Mouse (Mus musculus) frontal cortex, adult 2 months (tissue): ENCODE results near the gene Gm10799. TPM values are rescaled to one million over a fixed set of nuclear protein-coding genes. Genes with fewer than 3 reads are reported as not detected.
A peak's percentile ranks its signal among the peaks of the same experiment; 100 is the strongest.

Source experiments
- DNase-seq, 2 experiments: peaks; one replicate each; pipeline ENCODE4 v3.0.0; 2022; ENCODE audit warnings: low spot score in 1 of 2; ENCODE audit errors: extremely low spot score in 1 of 2
- polyA plus RNA-seq: library from polyadenylated mRNA; depleted of rRNA; stranded (reverse); fragments of >200 nt; gene quantifications from 2 replicates; pipeline ENCODE4 v1.2.3, GENCODE M21; 2012; rRNA removed

The Gm10799 gene
- polyA plus RNA-seq, 1 experiment = not detected

DNA sequence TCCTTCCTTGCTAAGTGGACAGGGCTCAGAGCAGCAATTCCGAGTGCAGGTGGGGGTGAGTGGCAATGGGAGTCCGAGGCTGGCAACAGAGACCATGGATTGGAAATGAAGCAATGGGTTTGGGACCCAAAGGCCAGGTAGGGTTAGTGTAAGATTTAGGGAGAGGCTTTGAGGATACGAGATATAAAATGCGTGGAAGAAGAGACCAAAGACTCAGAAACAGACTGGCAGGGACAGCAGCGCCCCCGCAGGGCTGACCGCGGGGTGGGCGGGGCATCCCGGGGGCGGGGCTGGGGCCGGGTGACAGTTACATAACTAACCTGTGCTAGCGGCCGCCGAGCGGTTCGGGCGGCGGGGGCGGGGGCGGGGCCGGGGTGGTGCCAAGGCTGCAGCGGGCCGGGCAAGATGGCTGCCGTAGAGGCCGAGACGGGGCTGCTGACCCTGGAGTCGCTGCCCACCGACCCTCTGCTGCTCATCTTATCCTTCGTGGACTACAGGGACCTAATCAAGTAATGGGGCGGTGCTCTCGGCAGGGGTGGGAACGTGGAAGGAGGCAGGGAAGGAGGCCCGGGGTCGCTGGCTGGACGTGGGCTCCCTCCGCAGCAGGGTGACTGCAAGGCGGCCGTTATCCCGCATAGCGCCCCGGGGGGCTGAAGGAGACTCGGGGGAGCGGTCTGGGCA lies 40.8 kb downstream of the Gm10799 start, which contains the start of gene Fbxo3:
Gene Fbxo3, plus strand, starts transcription at position 264 of the 681 bp plus-strand sequence.
- DNase-seq = peak; percentile 58 to 77

- no peak for DNase-seq
These were observed 43.7 kb downstream of the Gm10799 start for GRCm38 (mm10) chr2:104024656-104025055.

GRCm38 (mm10) chr2:104023096-104023495 lies 45.3 kb downstream of the Gm10799 start:
- DNase-seq = no peak

Other genes with a start within 250 kb of the Gm10799 start
- 31.1 and 32.8 TPM in 2 replicates for gene Lmo2, start 110.6 kb downstream of the Gm10799 start, polyA plus RNA-seq
- gene Fbxo3, start 40.8 kb downstream of the Gm10799 start, polyA plus RNA-seq = 50.2 and 53.9 TPM in 2 replicates
- not detected in 2 replicates for gene 4931422A03Rik, start 40.2 kb downstream of the Gm10799 start, polyA plus RNA-seq
- 0.38 and 0.46 TPM in 2 replicates for gene Gm10912, start 2.7 kb downstream of the Gm10799 start, polyA plus RNA-seq
- gene Cd59b, start 1.3 kb upstream of the Gm10799 start, polyA plus RNA-seq = 4.0 and 6.1 TPM in 2 replicates
- gene Cd59a, start 27.3 kb upstream of the Gm10799 start, polyA plus RNA-seq = 17.8 and 19.5 TPM in 2 replicates
- gene A930018P22Rik, start 54.2 kb upstream of the Gm10799 start, polyA plus RNA-seq = 0.12 and 0.27 TPM in 2 replicates